Mouse (Mus musculus): ENCODE measurements around the gene Pitx2.

The Pitx2 gene

DNA sequence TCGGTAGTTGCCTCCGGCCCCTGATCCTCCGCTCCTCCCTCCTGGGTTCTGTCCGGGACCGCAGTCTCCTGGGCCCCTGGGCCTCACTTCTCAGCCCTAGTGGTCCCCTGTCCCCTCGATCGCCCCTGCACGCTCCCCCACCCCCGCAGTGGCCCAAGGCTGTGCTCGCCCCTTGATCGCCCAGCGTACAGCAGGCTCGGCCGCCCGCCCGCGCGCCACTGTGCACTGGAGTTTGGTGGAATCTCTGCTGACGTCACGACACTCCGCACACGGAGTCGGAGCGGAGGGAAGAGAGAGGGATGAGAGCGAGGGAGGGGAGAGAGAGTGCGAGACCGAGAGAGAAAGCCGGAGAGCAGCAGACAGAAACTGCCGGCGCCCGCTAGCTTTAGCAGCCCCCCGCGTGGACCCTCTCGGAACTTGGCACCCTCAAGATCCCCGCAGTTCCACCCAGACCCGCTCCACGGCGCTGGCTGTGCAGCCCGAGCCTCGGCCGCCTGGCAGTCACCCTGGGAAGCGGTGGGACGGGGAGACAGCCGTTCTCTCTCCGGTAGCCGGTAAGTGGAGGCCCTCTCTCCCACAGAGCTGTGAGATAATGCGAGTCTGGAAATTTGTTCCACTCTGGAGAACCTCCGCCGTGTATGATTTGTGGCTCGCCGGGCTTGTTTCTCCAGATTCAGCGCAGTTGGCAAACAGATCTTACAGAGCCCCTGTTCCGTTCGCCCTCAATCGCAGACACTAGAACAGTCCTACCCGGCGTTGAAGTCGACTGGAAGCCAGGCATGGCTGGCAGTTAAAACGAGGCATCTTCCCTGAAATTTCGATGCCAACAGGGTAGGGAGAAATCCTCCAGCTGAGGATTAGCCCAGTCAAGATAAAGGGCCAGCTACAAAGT, at the start of gene Pitx2:
Pitx2 (plus strand) TSS at position 270 of the 892 bp plus-strand sequence.
- DNase-seq (ENCODE audit: low spot score), result no peak

DNA sequence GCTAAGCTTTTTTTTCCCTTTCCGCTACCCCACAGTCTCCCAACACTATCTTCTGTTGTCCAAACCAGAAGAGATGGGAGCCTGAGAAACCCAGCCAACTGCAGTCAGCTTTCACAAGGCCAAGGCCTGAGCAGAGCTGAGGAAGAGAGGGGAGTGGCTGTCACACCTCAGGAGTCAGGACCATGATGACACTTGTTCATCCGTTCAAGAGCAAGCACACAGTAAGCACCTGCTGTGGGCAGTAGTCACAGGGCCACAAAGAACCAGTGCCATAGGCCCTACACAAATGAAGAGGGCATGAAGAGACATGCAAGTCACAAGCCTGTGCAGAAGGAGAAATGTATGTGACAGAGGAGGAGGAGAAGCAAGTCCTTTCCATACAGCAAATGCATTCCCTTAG, 49.7 kb upstream of the Pitx2 start:
- DNase-seq (ENCODE audit: low spot score), result no peak

DNA sequence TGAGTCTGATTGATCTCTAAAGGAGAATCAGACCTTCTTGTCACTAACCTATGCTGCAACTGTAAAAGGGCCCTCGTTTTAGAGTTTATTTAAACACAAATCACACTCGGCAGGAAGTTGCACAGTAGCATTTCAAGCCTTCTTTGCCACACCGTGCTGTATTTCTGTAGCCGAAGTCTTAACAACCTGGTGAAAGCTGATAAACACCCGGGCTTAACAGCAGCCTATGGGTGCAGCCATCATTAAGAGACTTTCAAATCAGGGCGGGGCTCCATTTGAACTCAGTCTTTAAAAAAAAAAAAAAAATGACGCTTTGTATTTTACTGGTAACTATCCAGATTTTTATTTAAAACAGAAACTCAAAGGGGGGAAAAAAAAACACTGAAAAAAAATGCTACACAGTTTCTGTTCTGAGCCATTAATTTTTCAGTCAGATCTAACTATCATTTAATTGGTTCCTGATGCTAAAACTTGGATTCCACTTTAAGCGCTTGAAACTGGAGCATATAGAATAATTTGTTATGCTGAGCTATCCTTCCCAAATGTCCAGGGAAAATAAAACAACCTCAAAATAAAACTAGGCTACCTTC, 48.5 kb upstream of the Pitx2 start:
- DNase-seq (ENCODE audit: low spot score), result no peak

- no peak for DNase-seq (ENCODE audit: low spot score)
These were observed 40.8 kb upstream of the Pitx2 start for GRCm38 (mm10) chr3:129158812-129159370.

DNA sequence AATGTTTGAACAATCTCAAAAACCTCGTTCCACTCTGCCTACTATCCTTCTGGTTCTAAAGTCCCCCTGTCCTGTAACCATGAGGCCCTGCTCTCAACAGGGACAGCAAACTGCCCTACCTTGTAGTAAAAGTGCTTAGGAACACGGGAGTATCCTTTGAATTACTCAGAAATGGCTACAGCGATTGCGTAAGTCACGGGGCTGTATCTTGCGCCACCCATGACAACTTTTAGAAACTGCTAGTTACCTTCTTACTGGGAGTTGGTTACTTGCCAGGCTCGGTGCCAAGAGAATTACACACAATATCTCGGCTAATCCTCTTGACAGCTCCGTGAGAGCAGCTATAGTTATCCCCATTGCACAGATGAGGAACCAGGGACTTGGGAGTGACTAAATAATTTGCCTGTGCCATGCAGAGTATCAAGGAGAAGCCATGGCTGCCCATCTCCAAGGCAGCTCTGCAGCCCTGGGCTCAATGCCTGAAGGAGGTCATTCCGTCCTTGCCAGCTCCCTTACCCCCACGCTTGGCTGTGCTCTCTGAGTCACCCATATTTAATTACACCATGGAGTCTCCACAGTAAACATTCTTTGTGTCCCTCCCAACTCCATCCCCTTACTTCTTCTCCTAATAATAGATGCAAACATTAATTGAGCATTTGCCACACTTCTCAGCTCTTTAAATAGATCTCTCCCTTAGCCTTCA, 38.2 kb upstream of the Pitx2 start:
- no peak for DNase-seq (ENCODE audit: low spot score)

GRCm38 (mm10) chr3:129164246-129164645, 35.4 kb upstream of the Pitx2 start:
- DNase-seq (ENCODE audit: low spot score), result no peak

- DNase-seq (ENCODE audit: low spot score), result no peak
These were observed 34.0 kb upstream of the Pitx2 start for GRCm38 (mm10) chr3:129165715-129166114.

GRCm38 (mm10) chr3:129166684-129167083, 33.0 kb upstream of the Pitx2 start:
- no peak for DNase-seq (ENCODE audit: low spot score)

GRCm38 (mm10) chr3:129170416-129170815, 29.3 kb upstream of the Pitx2 start:
- DNase-seq (ENCODE audit: low spot score), result no peak

GRCm38 (mm10) chr3:129171789-129172188, 27.9 kb upstream of the Pitx2 start:
- DNase-seq (ENCODE audit: low spot score), result no peak

- no peak for DNase-seq (ENCODE audit: low spot score)
These were observed 5.2 kb upstream of the Pitx2 start for GRCm38 (mm10) chr3:129194436-129194835.

DNA sequence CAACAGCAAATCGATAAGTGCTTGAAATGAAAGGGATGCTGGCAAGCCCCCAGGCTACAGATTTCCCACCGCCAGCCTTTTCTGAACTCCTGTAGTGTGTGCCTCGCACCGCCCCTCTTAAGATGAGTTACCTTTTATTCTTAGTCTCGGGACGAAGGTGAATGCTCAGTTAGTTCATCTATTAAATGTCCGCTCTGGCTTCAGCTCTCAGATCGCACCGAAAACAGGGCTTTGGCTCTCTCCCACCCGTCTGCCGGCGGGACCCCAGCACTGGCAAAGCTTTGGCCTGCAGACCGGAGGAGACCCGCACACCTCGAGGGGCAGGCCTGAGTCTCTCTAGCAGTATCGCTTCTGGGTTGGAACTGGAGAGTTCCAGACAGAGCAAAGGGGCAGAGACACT, 4.6 kb upstream of the Pitx2 start:
- DNase-seq (ENCODE audit: low spot score), result no peak

DNA sequence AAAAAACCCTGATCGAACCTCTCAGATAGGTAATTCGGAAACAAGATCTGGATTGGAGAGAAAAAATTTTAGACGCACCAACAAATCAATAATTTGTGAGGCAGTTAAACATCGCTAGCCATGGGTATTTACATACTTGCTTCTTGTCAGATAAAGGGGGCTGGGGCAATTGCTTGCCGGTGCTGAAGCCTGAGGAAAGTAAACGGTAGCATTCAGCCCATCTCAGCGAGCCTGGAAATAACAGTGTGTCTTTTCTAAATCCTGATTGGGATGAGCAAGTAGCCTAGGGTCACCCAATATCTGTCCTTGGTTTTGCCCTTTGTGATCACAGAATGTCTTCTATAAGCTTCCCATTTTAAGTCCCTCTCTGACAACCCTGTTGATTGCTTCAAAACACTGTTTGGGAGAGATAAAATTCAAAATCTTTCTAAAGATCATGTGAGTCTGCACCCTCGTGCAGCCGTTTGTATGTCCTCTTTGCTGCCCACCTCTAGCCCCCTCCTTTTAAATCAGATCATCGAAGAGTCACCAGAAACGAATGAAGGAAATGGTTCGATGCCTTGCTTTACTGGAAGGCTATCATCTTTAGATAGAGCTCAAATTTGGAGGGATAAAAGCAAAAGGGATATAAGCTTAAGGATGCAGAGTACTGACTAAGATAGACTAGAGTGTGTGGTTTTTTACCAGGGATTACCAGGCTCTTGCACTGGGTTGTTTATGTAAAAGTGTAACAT, 3.7 kb upstream of the Pitx2 start:
- no peak for DNase-seq (ENCODE audit: low spot score)

GRCm38 (mm10) chr3:129196550-129196919, 3.1 kb upstream of the Pitx2 start:
- DNase-seq (ENCODE audit: low spot score), result no peak

- DNase-seq (ENCODE audit: low spot score), result no peak
These were observed 2.6 kb upstream of the Pitx2 start for GRCm38 (mm10) chr3:129197035-129197434.

GRCm38 (mm10) chr3:129197786-129198626, 1.7 kb upstream of the Pitx2 start:
- DNase-seq (ENCODE audit: low spot score), result no peak

- no peak for DNase-seq (ENCODE audit: low spot score)
These were observed 1.1 kb upstream of the Pitx2 start for GRCm38 (mm10) chr3:129198627-129198903.

DNA sequence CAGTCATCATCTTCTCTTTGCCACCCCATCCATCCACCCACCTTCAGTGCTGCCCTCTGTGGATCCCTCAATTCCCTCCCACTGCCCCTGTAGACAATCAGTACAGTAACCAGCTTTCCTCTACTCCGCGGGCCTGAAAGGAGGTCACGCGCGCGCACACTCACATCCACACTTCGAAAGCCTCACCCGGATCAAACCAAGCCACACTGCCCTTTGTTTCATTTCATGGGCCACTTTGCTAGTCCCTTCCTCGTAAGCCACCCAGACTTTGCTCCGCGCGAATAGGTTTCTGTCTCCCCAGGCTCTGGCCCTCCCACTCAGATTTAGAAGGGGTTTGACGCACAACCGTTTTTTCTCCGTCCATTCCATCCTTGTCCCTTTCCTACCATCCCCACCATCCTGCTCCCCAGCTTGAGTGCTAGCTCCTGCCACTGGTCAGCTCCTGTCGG, 494 bp upstream of the Pitx2 start:
- no peak for DNase-seq (ENCODE audit: low spot score)

DNA sequence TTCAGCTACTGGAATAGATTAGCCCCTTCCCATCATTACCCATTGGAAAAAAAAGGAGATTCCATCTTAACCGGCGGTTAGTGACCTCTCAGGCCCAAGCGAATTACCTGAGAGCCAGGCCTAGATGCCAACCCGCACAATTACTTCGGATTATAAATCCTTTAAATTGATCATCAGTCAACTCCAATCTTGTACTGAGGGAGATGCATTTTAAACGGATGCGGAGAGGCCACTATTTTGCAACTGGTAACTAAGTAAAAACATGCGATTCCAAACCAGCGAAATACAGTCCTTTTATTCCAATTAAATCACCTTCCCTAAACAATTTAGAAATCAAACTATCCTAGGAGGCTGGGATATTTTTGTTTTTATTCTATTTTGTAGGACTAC, 818 bp downstream of the Pitx2 start:
- DNase-seq (ENCODE audit: low spot score), result no peak

DNA sequence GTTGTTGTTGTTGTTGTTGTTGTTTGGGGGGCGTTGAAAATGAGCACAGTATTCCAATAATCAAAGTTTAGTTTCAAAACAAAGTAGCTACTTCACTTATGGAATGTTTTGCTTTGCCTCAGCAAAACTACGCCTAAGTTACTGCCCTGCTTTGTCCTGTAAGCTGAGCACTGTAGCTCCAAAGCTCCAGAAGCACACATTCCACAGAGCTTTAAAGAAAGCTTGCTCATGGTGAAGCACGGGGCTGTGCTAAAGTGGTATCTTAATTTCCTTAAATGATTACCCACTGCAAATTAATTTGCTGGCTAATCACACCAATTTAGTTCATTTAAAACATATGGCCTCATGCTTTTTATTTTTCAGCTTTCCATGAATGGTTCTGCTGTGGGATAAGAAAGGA, 1.5 kb downstream of the Pitx2 start:
- no peak for DNase-seq (ENCODE audit: low spot score)

DNA sequence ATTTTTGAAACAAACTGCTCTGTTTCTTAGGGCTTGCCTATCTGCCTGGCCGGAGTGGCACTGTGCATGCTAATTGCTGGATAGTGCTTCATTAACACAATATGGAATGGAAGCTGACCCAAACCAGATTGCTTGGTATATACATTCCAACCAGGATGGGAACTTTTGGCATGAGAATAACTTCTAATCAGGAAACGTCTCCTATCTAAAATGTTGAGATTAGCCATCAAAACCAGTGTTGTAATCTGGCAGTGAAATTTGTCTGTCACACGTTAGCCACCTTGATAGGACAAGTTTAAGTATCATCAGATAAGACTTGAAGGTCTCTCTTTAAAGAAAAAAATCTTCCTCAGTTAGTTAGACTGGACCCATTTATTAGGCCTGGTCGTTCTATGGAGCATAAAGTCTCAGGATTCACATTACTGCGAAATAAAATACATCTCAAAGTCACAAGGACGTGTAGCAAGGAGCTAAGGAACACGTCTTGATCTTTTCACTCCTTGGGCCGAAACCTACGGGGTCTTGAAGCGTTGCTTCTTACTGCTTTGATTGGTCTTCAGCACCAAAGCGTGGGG, 2.1 kb downstream of the Pitx2 start:
- no peak for DNase-seq (ENCODE audit: low spot score)
